Mouse (Mus musculus) heart, embryonic 12.5 days (tissue): ENCODE data around the gene Gm28038. TPM values are rescaled to one million over a fixed set of nuclear protein-coding genes. Genes with fewer than 3 reads are reported as not detected.
A peak's percentile ranks its signal among the peaks of the same experiment; 100 is the strongest.

ENCODE experiments used
- ATAC-seq: fragments of 200-750 bp; cut with Nextera tagmentation; 2 replicates; pipeline ENCODE4 v1.8.0; 2017; ENCODE audit warnings: moderate TSS enrichment, moderate library complexity; ENCODE audit not compliant: insufficient number of reproducible peaks, low FRiP score
- H3K27ac ChIP-seq: fragments of 300-500 bp; sonication (generic); 2 replicates; pipeline ENCODE4 v1.5.1; 2016; ENCODE audit warnings: mild to moderate bottlenecking, moderate library complexity; ENCODE audit not compliant: poor library complexity, severe bottlenecking
- H3K27me3 ChIP-seq: fragments of 300-500 bp; sonication (generic); replicated peaks from 2 replicates; pipeline ENCODE4 v1.6.1; 2016; ENCODE audit warnings: mild to moderate bottlenecking, moderate library complexity
- H3K36me3 ChIP-seq: fragments of 300-500 bp; sonication (generic); 2 replicates; pipeline ENCODE4 v1.6.1; 2016; ENCODE audit warnings: mild to moderate bottlenecking, moderate library complexity
- H3K4me1 ChIP-seq: fragments of 300-500 bp; sonication (generic); replicated peaks from 2 replicates; pipeline ENCODE4 v1.6.1; 2016; ENCODE audit warnings: mild to moderate bottlenecking
- H3K4me2 ChIP-seq: fragments of 300-500 bp; sonication (generic); 2 replicates; pipeline ENCODE4 v1.6.1; 2016; ENCODE audit warnings: mild to moderate bottlenecking, moderate library complexity
- H3K4me3 ChIP-seq: fragments of 300-500 bp; sonication (generic); 2 replicates; pipeline ENCODE4 v1.5.1; 2016; ENCODE audit warnings: mild to moderate bottlenecking
- H3K9ac ChIP-seq: fragments of 300-500 bp; sonication (generic); 2 replicates; pipeline ENCODE4 v1.6.1; 2016; ENCODE audit warnings: mild to moderate bottlenecking, moderate library complexity
- H3K9me3 ChIP-seq: fragments of 300-500 bp; sonication (generic); replicated peaks from 2 replicates; pipeline ENCODE4 v1.6.1; 2016; ENCODE audit warnings: mild to moderate bottlenecking, moderate library complexity
- WGBS: fragments of 180-500 bp; shearing (Covaris S2); methylation state at CpG from one replicate; pipeline ENCODE4 v1.1.7; 2016; 5-methylcytosine and 5-hydroxymethylcytosine counted together
- polyA plus RNA-seq: library from polyadenylated mRNA; unstranded; fragments of >200 nt; fragmentation: Nextera tagmentation; extraction: Ambion mirVana; gene quantifications from 2 replicates; pipeline ENCODE4 v1.2.1, GENCODE M21; 2016

Gm28038 gene
- polyA plus RNA-seq, 1 experiment from 2014 or later: not detected

- 93% methylated on average over 3 of the region's 3 CpGs for WGBS
These were observed 47.9 kb downstream of the Gm28038 start for GRCm38 (mm10) chr2:30328791-30329190.

GRCm38 (mm10) chr2:30335324-30335723 lies 54.5 kb downstream of the Gm28038 start:
- Histone ChIP-seq H3K27me3 (no peaks in the 10 kb centered on the region), H3K4me1 (0 out of 2 replicates have a peak, but pooled peaks cover 5% of the 10 kb centered on the region), H3K9me3 (no peaks in the 10 kb centered on the region), H3K36me3 (peaks cover 96% of the 10 kb centered on the region), H3K9ac (no peak overlapping the region), H3K4me3 (no peak overlapping the region), H3K4me2 (no peak overlapping the region), H3K27ac (no peak overlapping the region)
- ATAC-seq: no peak
- 95% methylated on average over 2 of the region's 2 CpGs for WGBS

More at GRCm38 (mm10) chr2:30328791-30329190, 47.9 kb downstream of the Gm28038 start:
- Histone ChIP-seq H3K4me3 (no peak overlapping the region), H3K4me1 (no peaks in the 10 kb centered on the region), H3K9ac (no peak overlapping the region), H3K27ac (no peak overlapping the region), H3K27me3 (no peaks in the 10 kb centered on the region), H3K9me3 (no peaks in the 10 kb centered on the region), H3K36me3 (peaks cover 97% of the 10 kb centered on the region), H3K4me2 (no peak overlapping the region)
- no peak for ATAC-seq

GRCm38 (mm10) chr2:30336174-30336915 lies 55.5 kb downstream of the Gm28038 start:
- 78% methylated on average over 16 of the region's 16 CpGs for WGBS
- no peak for ATAC-seq
- no peak overlapping the region for H3K27ac ChIP-seq
- H3K9me3 ChIP-seq: no peaks in the 10 kb centered on the region
- H3K27me3 ChIP-seq: no peaks in the 10 kb centered on the region
- no peak overlapping the region for H3K4me3 ChIP-seq
- H3K4me2 ChIP-seq: no peak overlapping the region
- no peak overlapping the region for H3K9ac ChIP-seq
- H3K36me3 ChIP-seq: peaks cover 96% of the 10 kb centered on the region
- 0 out of 2 replicates have a peak, but pooled peaks cover 5% of the 10 kb centered on the region for H3K4me1 ChIP-seq

GRCm38 (mm10) chr2:30337179-30337578 lies 56.3 kb downstream of the Gm28038 start:
- no peak overlapping the region for H3K4me2 ChIP-seq
- no peaks in the 10 kb centered on the region for H3K27me3 ChIP-seq
- H3K4me1 ChIP-seq: 0 out of 2 replicates have a peak, but pooled peaks cover 5% of the 10 kb centered on the region
- no peaks in the 10 kb centered on the region for H3K9me3 ChIP-seq
- H3K27ac ChIP-seq: no peak overlapping the region
- no peak for ATAC-seq
- WGBS: 55% methylated on average over 12 of the region's 12 CpGs
- H3K9ac ChIP-seq: no peak overlapping the region
- no peak overlapping the region for H3K4me3 ChIP-seq
- H3K36me3 ChIP-seq: peaks cover 96% of the 10 kb centered on the region

DNA sequence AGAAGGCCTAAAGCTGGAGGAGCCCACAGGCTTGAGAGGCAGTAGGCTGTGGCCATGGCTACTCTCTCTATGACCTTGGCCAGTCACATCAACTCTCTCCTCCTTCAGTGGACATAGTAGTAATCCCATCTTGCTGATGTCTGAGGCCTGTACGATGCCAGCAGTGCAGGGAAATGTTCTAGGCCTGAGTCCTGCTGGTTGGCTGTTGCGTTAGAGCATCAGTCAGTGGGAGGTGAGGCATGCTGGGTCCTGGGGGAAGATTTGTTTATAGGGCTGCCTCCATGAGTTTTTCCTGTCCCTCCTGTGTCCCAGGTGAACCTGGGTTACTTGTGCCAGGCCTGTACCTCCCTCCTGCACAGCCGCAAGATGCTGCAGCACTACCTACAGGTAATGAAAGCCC lies 61.2 kb downstream of the Gm28038 start:
- WGBS: 83% methylated on average over 3 of the region's 3 CpGs
- no peak for ATAC-seq

GRCm38 (mm10) chr2:30342544-30342943 lies 61.7 kb downstream of the Gm28038 start:
- H3K4me3 ChIP-seq: no peak overlapping the region
- WGBS: 91% methylated on average over 7 of the region's 7 CpGs
- no peak overlapping the region for H3K9ac ChIP-seq
- ATAC-seq: no peak
- H3K9me3 ChIP-seq: no peaks in the 10 kb centered on the region
- H3K4me1 ChIP-seq: peaks cover 18% of the 10 kb centered on the region
- peaks cover 96% of the 10 kb centered on the region for H3K36me3 ChIP-seq
- no peak overlapping the region for H3K4me2 ChIP-seq
- no peak overlapping the region for H3K27ac ChIP-seq
- no peaks in the 10 kb centered on the region for H3K27me3 ChIP-seq

More for the DNA sequence above, 61.2 kb downstream of the Gm28038 start:
- no peaks in the 10 kb centered on the region for H3K9me3 ChIP-seq
- no peak overlapping the region for H3K4me3 ChIP-seq
- peaks cover 22% of the 10 kb centered on the region for H3K4me1 ChIP-seq
- H3K36me3 ChIP-seq: peaks cover 96% of the 10 kb centered on the region
- H3K4me2 ChIP-seq: no peak overlapping the region
- no peaks in the 10 kb centered on the region for H3K27me3 ChIP-seq
- no peak overlapping the region for H3K9ac ChIP-seq
- H3K27ac ChIP-seq: no peak overlapping the region

DNA sequence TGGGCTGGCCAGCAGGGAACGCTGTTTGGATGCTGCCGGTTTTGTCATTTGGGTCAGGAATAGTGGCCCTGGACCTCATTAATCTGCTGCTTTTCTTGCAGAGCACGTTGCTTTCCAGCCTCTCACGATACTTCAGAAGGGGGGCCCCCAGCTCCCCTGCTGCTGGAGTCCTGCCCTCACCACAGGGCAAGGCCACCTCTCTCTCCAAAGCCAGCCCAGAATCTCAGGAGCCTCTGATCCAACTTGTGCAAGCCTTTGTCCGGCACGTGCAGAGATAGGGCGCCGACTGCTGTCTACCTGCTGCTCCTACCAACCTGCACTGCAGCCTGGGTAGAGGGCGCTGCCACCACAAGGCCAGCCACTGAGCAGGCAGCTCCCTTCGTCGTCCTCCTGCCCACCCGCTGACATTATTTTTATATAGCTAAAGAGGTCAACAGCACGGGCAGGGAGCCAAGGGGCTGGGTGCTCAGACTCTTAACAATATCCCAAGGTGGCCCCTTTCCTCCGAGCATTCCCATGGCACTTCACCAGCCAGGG lies 62.8 kb downstream of the Gm28038 start:
- no peaks in the 10 kb centered on the region for H3K27me3 ChIP-seq
- no peak overlapping the region for H3K4me2 ChIP-seq
- ATAC-seq: 0 out of 2 replicates have a peak, but pooled peaks have one; percentile 24
- peak overlapping the region; percentile 60 for H3K27ac ChIP-seq
- WGBS: 76% methylated on average over 14 of the region's 14 CpGs
- no peak overlapping the region for H3K4me3 ChIP-seq
- H3K4me1 ChIP-seq: peaks cover 18% of the 10 kb centered on the region
- H3K36me3 ChIP-seq: peaks cover 99% of the 10 kb centered on the region
- H3K9me3 ChIP-seq: no peaks in the 10 kb centered on the region
- H3K9ac ChIP-seq: no peak overlapping the region

GRCm38 (mm10) chr2:30345971-30346676 lies 65.3 kb downstream of the Gm28038 start:
- peaks cover 18% of the 10 kb centered on the region for H3K4me1 ChIP-seq
- WGBS: 91% methylated on average over 7 of the region's 7 CpGs
- peaks cover 99% of the 10 kb centered on the region for H3K36me3 ChIP-seq
- no peak overlapping the region for H3K4me3 ChIP-seq
- no peaks in the 10 kb centered on the region for H3K27me3 ChIP-seq
- no peaks in the 10 kb centered on the region for H3K9me3 ChIP-seq
- H3K27ac ChIP-seq: no peak overlapping the region
- H3K4me2 ChIP-seq: no peak overlapping the region
- no peak for ATAC-seq
- no peak overlapping the region for H3K9ac ChIP-seq

- Histone ChIP-seq H3K4me1 (peaks cover 8% of the 10 kb centered on the region), H3K9ac (no peak overlapping the region), H3K9me3 (no peaks in the 10 kb centered on the region), H3K4me2 (no peak overlapping the region), H3K27ac (no peak overlapping the region), H3K27me3 (no peaks in the 10 kb centered on the region), H3K36me3 (peaks cover 92% of the 10 kb centered on the region), H3K4me3 (no peak overlapping the region)
- WGBS: 82% methylated on average over 6 of the region's 6 CpGs
- no peak for ATAC-seq
These were observed 68.4 kb downstream of the Gm28038 start for GRCm38 (mm10) chr2:30349196-30349595.
